Mouse (Mus musculus) testis, postnatal 10 days (tissue): Measurements from ENCODE around the gene Nuak2.

ENCODE experiments used
- DNase-seq: peaks from one replicate; pipeline ENCODE4 v3.0.0; 2021; ENCODE audit warnings: low spot score

The Nuak2 gene

GRCm38 (mm10) chr1:132298801-132299464, 17.0 kb upstream of the Nuak2 start:
- peak; percentile 63 for DNase-seq

GRCm38 (mm10) chr1:132299744-132300143, 16.2 kb upstream of the Nuak2 start:
- no peak for DNase-seq

- DNase-seq, result no peak
Measured at GRCm38 (mm10) chr1:132301242-132301641, 14.7 kb upstream of the Nuak2 start.

- DNase-seq, result no peak
Measured at GRCm38 (mm10) chr1:132302341-132302866, 13.5 kb upstream of the Nuak2 start.

GRCm38 (mm10) chr1:132304618-132305214, 11.2 kb upstream of the Nuak2 start:
- no peak for DNase-seq

GRCm38 (mm10) chr1:132306160-132306559, 9.8 kb upstream of the Nuak2 start:
- peak; percentile 82 for DNase-seq

GRCm38 (mm10) chr1:132306808-132307207, 9.1 kb upstream of the Nuak2 start:
- DNase-seq, result no peak

GRCm38 (mm10) chr1:132307962-132308361, 8.0 kb upstream of the Nuak2 start:
- DNase-seq, result no peak

- DNase-seq, result no peak
Measured at GRCm38 (mm10) chr1:132308674-132309073, 7.3 kb upstream of the Nuak2 start.

- DNase-seq, result no peak
Measured at GRCm38 (mm10) chr1:132310754-132311153, 5.2 kb upstream of the Nuak2 start.

- DNase-seq, result no peak
Measured at GRCm38 (mm10) chr1:132311174-132311859, 4.6 kb upstream of the Nuak2 start.

GRCm38 (mm10) chr1:132312043-132312442, 3.9 kb upstream of the Nuak2 start:
- DNase-seq, result no peak

- DNase-seq, result peak; percentile 76
Measured at GRCm38 (mm10) chr1:132312703-132313102, 3.2 kb upstream of the Nuak2 start.

GRCm38 (mm10) chr1:132316625-132316994, 684 bp downstream of the Nuak2 start:
- DNase-seq, result no peak

- DNase-seq, result no peak
Measured at GRCm38 (mm10) chr1:132317413-132317812, 1.5 kb downstream of the Nuak2 start.

GRCm38 (mm10) chr1:132317894-132318863, 2.3 kb downstream of the Nuak2 start:
- DNase-seq, result no peak

GRCm38 (mm10) chr1:132319242-132319641, 3.3 kb downstream of the Nuak2 start:
- peak; percentile 85 for DNase-seq

GRCm38 (mm10) chr1:132321821-132322580, 6.1 kb downstream of the Nuak2 start:
- DNase-seq, result no peak

GRCm38 (mm10) chr1:132322711-132323542, 7.0 kb downstream of the Nuak2 start:
- DNase-seq, result peak; percentile 69

GRCm38 (mm10) chr1:132326777-132327176, 10.9 kb downstream of the Nuak2 start:
- peak; percentile 64 for DNase-seq
